Mouse (Mus musculus): Measurements from ENCODE around the gene Uhrf1bp1l. TPM values are rescaled to one million over a fixed set of nuclear protein-coding genes. Genes with fewer than 3 reads are reported as not detected.

Gene Uhrf1bp1l
- polyA plus RNA-seq, 1 experiment, result 8.7 TPM

GRCm38 (mm10) chr10:89744341-89744740, 450 bp upstream of the Uhrf1bp1l start:
- DNase-seq (ENCODE audit: low read depth in 1 of 2, low spot score in 2 of 2), result no peak
- TF ChIP-seq POLR2A (IDR thresholded peaks at IDR 0.05; ENCODE audit: low read depth, low read length) (no peak), CTCF (IDR thresholded peaks at IDR 0.05; ENCODE audit: extremely low read depth, insufficient read depth, insufficient read length, insufficient replicate concordance) (no peak)
- peak overlapping the region; percentile 93 for H3K4me3 ChIP-seq (ENCODE audit: extremely low read depth, insufficient read depth, insufficient read length)
- H3K27me3 ChIP-seq (ENCODE audit: control insufficient read depth, insufficient read depth, low read length), result no peaks in the 10 kb centered on the region
- H3K4me1 ChIP-seq (ENCODE audit: control insufficient read depth, insufficient read depth, insufficient read length), result peaks cover 16% of the 10 kb centered on the region
- 2% methylated on average over 3 of the region's 3 CpGs for WGBS
- peak overlapping the region; percentile 60; the same call in 1 of the 2 replicates for H3K27ac ChIP-seq (ENCODE audit: insufficient read depth, low read length)
- no peaks in the 10 kb centered on the region for H3K36me3 ChIP-seq (ENCODE audit: control insufficient read depth, insufficient read depth, low read length)

- peak overlapping the region; percentile 93 for H3K4me3 ChIP-seq (ENCODE audit: extremely low read depth, insufficient read depth, insufficient read length)
- TF ChIP-seq CTCF (IDR thresholded peaks at IDR 0.05; ENCODE audit: extremely low read depth, insufficient read depth, insufficient read length, insufficient replicate concordance), result no peak
- TF ChIP-seq POLR2A (IDR thresholded peaks at IDR 0.05; ENCODE audit: low read depth, low read length), result no peak
- peak overlapping the region; percentile 88 for H3K27ac ChIP-seq (ENCODE audit: insufficient read depth, low read length)
- H3K27me3 ChIP-seq (ENCODE audit: control insufficient read depth, insufficient read depth, low read length), result no peaks in the 10 kb centered on the region
- H3K36me3 ChIP-seq (ENCODE audit: control insufficient read depth, insufficient read depth, low read length), result no peaks in the 10 kb centered on the region
- peaks cover 12% of the 10 kb centered on the region for H3K4me1 ChIP-seq (ENCODE audit: control insufficient read depth, insufficient read depth, insufficient read length)
- DNase-seq (ENCODE audit: low read depth in 1 of 2, low spot score in 2 of 2), result no peak
- under 1% methylated on average over 14 of the region's 14 CpGs for WGBS
Measured at GRCm38 (mm10) chr10:89745666-89746020, 852 bp downstream of the Uhrf1bp1l start.

DNA sequence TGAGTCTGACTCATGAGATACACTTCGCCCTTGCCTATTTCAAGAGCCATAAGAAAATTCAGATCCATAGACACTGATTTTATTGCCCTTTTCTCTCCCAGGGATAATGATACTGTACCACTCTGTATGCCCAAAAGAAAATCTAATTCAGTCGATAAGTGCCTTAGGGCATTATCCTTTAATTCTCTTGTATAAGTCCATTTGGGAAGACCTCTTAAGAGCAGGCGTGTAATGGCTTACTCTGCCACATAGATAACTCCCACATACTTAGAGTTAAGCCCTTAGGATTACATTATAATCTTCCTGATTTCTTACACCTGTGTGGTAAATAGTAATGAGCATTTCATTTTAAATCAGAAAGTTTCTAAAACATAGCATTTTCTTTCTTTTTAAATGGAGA, 1.8 kb downstream of the Uhrf1bp1l start:
- Histone ChIP-seq H3K4me3 (ENCODE audit: extremely low read depth, insufficient read depth, insufficient read length) (no peak overlapping the region), H3K4me1 (ENCODE audit: control insufficient read depth, insufficient read depth, insufficient read length) (peaks cover 12% of the 10 kb centered on the region), H3K27ac (ENCODE audit: insufficient read depth, low read length) (no peak overlapping the region), H3K27me3 (ENCODE audit: control insufficient read depth, insufficient read depth, low read length) (no peaks in the 10 kb centered on the region), H3K36me3 (ENCODE audit: control insufficient read depth, insufficient read depth, low read length) (no peaks in the 10 kb centered on the region)
- TF ChIP-seq POLR2A (IDR thresholded peaks at IDR 0.05; ENCODE audit: low read depth, low read length) (no peak), CTCF (IDR thresholded peaks at IDR 0.05; ENCODE audit: extremely low read depth, insufficient read depth, insufficient read length, insufficient replicate concordance) (no peak)
- 85% methylated on average over 3 of the region's 3 CpGs for WGBS
- no peak for DNase-seq (ENCODE audit: low read depth in 1 of 2, low spot score in 2 of 2)

DNA sequence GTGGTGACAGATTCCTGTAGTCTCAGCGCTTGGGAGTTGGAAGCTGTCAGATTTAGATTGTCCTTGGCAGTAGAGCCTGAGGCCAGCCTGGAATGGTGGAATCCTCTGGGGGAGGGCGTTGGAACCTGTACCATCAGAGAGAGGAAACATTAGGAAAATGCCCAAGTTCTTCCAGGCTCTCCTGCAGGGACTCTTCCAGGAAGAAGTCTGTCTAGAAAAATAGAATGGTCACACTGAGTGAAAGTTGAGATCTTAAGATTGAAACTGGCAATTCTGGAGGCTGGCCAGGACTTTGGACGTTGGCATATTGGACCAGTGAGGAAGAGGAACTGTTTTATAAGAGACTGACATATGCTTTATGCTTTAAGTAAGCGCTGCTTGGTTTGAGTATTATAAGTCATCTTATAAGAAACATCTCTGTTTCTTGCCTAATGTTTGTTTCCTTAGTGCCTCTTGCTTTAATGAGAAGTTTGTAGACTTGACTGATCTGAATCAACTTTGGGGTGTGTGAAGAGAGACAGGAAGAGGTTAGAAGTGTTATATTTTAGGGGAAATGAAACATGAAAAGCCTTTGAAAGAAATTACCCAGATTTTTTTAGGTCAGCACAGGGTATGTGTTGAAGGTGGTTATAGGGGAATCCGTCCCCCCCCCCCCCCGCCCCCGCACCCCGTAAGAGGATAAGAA, 2.6 kb downstream of the Uhrf1bp1l start:
- WGBS, result 34% methylated on average over 8 of the region's 8 CpGs
- no peak overlapping the region for H3K4me3 ChIP-seq (ENCODE audit: extremely low read depth, insufficient read depth, insufficient read length)
- peaks cover 12% of the 10 kb centered on the region for H3K4me1 ChIP-seq (ENCODE audit: control insufficient read depth, insufficient read depth, insufficient read length)
- no peaks in the 10 kb centered on the region for H3K27me3 ChIP-seq (ENCODE audit: control insufficient read depth, insufficient read depth, low read length)
- TF ChIP-seq CTCF (IDR thresholded peaks at IDR 0.05; ENCODE audit: extremely low read depth, insufficient read depth, insufficient read length, insufficient replicate concordance) (no peak), POLR2A (IDR thresholded peaks at IDR 0.05; ENCODE audit: low read depth, low read length) (no peak)
- DNase-seq (ENCODE audit: low read depth in 1 of 2, low spot score in 2 of 2), result no peak
- peak overlapping the region; percentile 26 for H3K27ac ChIP-seq (ENCODE audit: insufficient read depth, low read length)
- H3K36me3 ChIP-seq (ENCODE audit: control insufficient read depth, insufficient read depth, low read length), result no peaks in the 10 kb centered on the region

DNA sequence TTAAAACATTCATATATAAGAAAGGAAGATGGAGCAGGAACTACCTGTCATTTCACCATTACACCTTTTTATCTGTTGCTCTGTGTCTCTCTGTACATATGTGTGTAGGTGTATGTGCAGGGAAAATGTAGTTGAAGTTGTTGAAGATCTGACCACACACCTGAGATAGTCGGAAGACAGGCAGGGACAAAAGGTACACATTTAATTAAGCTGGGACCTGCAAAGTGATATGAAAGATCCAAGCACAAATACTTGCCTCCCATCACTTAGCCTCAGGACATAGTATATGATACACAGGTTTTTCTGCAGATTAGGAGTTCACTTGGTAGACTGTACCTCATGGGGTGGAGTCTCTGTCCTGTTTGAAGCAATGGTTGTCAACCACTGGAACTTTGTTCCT, 3.1 kb downstream of the Uhrf1bp1l start:
- Histone ChIP-seq H3K4me1 (ENCODE audit: control insufficient read depth, insufficient read depth, insufficient read length) (peaks cover 12% of the 10 kb centered on the region), H3K27me3 (ENCODE audit: control insufficient read depth, insufficient read depth, low read length) (no peaks in the 10 kb centered on the region), H3K36me3 (ENCODE audit: control insufficient read depth, insufficient read depth, low read length) (no peaks in the 10 kb centered on the region), H3K4me3 (ENCODE audit: extremely low read depth, insufficient read depth, insufficient read length) (no peak overlapping the region), H3K27ac (ENCODE audit: insufficient read depth, low read length) (peak overlapping the region; percentile 18; the same call in 1 of the 2 replicates)
- TF ChIP-seq CTCF (IDR thresholded peaks at IDR 0.05; ENCODE audit: extremely low read depth, insufficient read depth, insufficient read length, insufficient replicate concordance) (no peak), POLR2A (IDR thresholded peaks at IDR 0.05; ENCODE audit: low read depth, low read length) (no peak)
- WGBS, result 66% methylated on average over 1 of the region's 1 CpGs
- DNase-seq (ENCODE audit: low read depth in 1 of 2, low spot score in 2 of 2), result no peak

GRCm38 (mm10) chr10:89748619-89749018, 3.8 kb downstream of the Uhrf1bp1l start:
- Histone ChIP-seq H3K4me1 (ENCODE audit: control insufficient read depth, insufficient read depth, insufficient read length) (peaks cover 12% of the 10 kb centered on the region), H3K27me3 (ENCODE audit: control insufficient read depth, insufficient read depth, low read length) (no peaks in the 10 kb centered on the region), H3K36me3 (ENCODE audit: control insufficient read depth, insufficient read depth, low read length) (no peaks in the 10 kb centered on the region), H3K27ac (ENCODE audit: insufficient read depth, low read length) (no peak overlapping the region), H3K4me3 (ENCODE audit: extremely low read depth, insufficient read depth, insufficient read length) (no peak overlapping the region)
- WGBS, result 93% methylated on average over 2 of the region's 2 CpGs
- no peak for DNase-seq (ENCODE audit: low read depth in 1 of 2, low spot score in 2 of 2)
- TF ChIP-seq CTCF (IDR thresholded peaks at IDR 0.05; ENCODE audit: extremely low read depth, insufficient read depth, insufficient read length, insufficient replicate concordance) (no peak), POLR2A (IDR thresholded peaks at IDR 0.05; ENCODE audit: low read depth, low read length) (no peak)

DNA sequence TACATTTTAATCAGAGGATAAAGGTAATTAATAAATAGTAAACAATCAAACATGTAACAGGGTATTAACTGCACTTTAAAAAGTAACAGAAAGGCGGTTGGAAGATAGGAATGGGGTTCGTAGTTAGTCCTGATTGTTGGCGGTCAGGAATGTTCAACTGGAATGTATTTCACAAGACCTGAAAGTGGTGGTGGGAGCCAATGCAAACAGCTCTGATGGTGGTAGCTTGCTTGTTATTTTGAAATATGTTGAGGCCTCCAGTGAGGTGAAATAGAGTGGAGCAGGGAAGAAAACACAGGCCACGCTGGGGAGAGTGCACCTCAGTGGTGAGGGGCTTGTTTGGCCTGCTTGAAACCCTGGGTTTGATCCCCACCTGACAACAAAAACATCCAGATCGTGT, 6.3 kb downstream of the Uhrf1bp1l start:
- no peaks in the 10 kb centered on the region for H3K36me3 ChIP-seq (ENCODE audit: control insufficient read depth, insufficient read depth, low read length)
- H3K27me3 ChIP-seq (ENCODE audit: control insufficient read depth, insufficient read depth, low read length), result no peaks in the 10 kb centered on the region
- H3K4me1 ChIP-seq (ENCODE audit: control insufficient read depth, insufficient read depth, insufficient read length), result peaks cover 9% of the 10 kb centered on the region
- no peak overlapping the region for H3K27ac ChIP-seq (ENCODE audit: insufficient read depth, low read length)
- H3K4me3 ChIP-seq (ENCODE audit: extremely low read depth, insufficient read depth, insufficient read length), result no peak overlapping the region
- no peak for TF ChIP-seq CTCF (IDR thresholded peaks at IDR 0.05; ENCODE audit: extremely low read depth, insufficient read depth, insufficient read length, insufficient replicate concordance)
- no peak for DNase-seq (ENCODE audit: low read depth in 1 of 2, low spot score in 2 of 2)
- WGBS, result 93% methylated on average over 5 of the region's 5 CpGs
